Mouse (Mus musculus): ENCODE measurements around the gene Nrxn1. TPM values are rescaled to one million over a fixed set of nuclear protein-coding genes. Genes with fewer than 3 reads are reported as not detected.

Nrxn1 gene
- polyA plus RNA-seq, 1 experiment from 2014 or later, result 1.9 TPM

DNA sequence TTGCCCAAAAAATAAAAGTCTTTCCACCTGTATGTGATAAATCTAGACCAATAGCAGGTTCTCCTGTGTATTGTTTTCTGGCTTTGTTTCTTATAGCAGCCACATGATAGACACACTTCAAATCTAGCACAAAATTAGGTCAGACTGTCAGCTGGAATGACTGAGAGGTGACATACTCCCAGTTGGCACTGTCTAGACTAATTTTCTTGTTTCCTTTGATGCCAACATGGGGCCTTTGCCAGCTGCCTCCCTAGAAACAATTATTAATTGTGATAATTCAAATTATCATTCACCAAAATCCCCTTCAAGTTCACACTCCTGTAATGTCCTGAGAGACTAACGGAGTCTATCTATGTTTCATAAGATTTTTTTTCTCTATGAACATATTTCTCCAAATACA is 673.3 kb downstream of the Nrxn1 start:
- 87% methylated on average over 1 of the region's 1 CpGs for WGBS

DNA sequence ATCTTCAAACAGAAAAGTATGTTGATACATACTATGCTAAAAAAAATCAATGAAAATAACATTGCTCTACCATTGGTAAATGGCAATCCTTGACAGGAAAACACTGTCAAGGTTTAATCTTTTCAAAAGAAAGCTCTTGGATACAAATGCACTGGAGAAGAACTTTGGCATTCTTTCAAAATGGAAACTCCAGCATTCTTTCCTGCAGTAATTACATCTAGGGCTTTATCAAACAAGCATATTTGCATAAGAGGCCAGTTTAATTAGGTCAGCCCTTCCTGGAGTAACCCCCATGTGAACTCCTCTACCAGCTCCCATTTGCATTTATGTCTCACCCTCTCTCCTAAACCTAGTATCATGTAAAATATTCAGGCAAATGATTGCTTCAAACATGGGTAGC is 696.5 kb downstream of the Nrxn1 start:
- Histone ChIP-seq H3K9ac (ENCODE audit: low read length) (no peak overlapping the region), H3K27ac (replicated peaks) (no peak overlapping the region), H3K9me3 (ENCODE audit: control insufficient read depth, low read length) (no peaks in the 10 kb centered on the region), H3K36me3 (ENCODE audit: control insufficient read depth, insufficient read depth, low read length) (no peaks in the 10 kb centered on the region), H3K27me3 (ENCODE audit: control insufficient read depth, insufficient read depth, low read length) (no peaks in the 10 kb centered on the region), H3K4me1 (replicated peaks; ENCODE audit: control insufficient read depth, insufficient read depth) (no peaks in the 10 kb centered on the region), H3K4me3 (ENCODE audit: low read depth, low read length) (no peak overlapping the region), H3K4me2 (replicated peaks; ENCODE audit: low read depth) (no peak overlapping the region)
- no peak for TF ChIP-seq CTCF (IDR thresholded peaks at IDR 0.05; ENCODE audit: low read depth)
- TF ChIP-seq EP300 (optimal IDR thresholded peaks at IDR 0.05), result no peak
- ATAC-seq (ENCODE audit: low FRiP score, low TSS enrichment) (no peak), DNase-seq (ENCODE audit: low spot score) (no peak)

More for the DNA sequence above, 673.3 kb downstream of the Nrxn1 start:
- ATAC-seq (ENCODE audit: low FRiP score, low TSS enrichment), result no peak
- H3K27me3 ChIP-seq (ENCODE audit: control insufficient read depth, insufficient read depth, low read length), result no peaks in the 10 kb centered on the region
- no peak overlapping the region for H3K4me2 ChIP-seq (replicated peaks; ENCODE audit: low read depth)
- no peaks in the 10 kb centered on the region for H3K36me3 ChIP-seq (ENCODE audit: control insufficient read depth, insufficient read depth, low read length)
- no peak overlapping the region for H3K4me3 ChIP-seq (ENCODE audit: low read depth, low read length)
- H3K4me1 ChIP-seq (replicated peaks; ENCODE audit: control insufficient read depth, insufficient read depth), result no peaks in the 10 kb centered on the region
- H3K9ac ChIP-seq (ENCODE audit: low read length), result no peak overlapping the region
- no peak for TF ChIP-seq EP300 (optimal IDR thresholded peaks at IDR 0.05)
- TF ChIP-seq CTCF (IDR thresholded peaks at IDR 0.05; ENCODE audit: low read depth), result no peak
- DNase-seq (ENCODE audit: low spot score), result no peak
- H3K9me3 ChIP-seq (ENCODE audit: control insufficient read depth, low read length), result no peaks in the 10 kb centered on the region
- no peak overlapping the region for H3K27ac ChIP-seq (replicated peaks)

DNA sequence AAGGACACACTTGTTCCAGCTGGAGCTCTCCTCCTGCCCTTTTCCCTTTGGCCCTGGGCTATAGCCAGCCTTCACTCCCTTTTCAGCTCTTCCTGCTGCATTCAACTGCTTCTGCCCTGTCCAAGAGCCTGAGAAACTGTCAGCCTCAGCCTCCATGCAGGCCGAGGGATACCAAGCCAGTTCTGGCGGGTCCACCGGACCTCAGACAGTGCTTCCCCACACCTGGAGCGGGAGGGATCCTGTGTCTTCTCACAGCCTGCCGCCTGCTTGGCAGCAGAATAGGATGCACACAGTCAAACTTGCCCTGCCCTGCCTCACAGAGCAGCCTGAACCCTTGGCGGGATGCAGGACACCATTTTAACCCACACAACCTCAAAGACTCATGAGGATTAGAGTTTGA is 698.3 kb downstream of the Nrxn1 start:
- H3K9ac ChIP-seq (ENCODE audit: low read length), result no peak overlapping the region
- ATAC-seq (ENCODE audit: low FRiP score, low TSS enrichment) (no peak), DNase-seq (ENCODE audit: low spot score) (no peak)
- H3K27ac ChIP-seq (replicated peaks), result no peak overlapping the region
- no peak overlapping the region for H3K4me2 ChIP-seq (replicated peaks; ENCODE audit: low read depth)
- no peak for TF ChIP-seq EP300 (optimal IDR thresholded peaks at IDR 0.05)
- TF ChIP-seq CTCF (IDR thresholded peaks at IDR 0.05; ENCODE audit: low read depth), result no peak
- no peaks in the 10 kb centered on the region for H3K4me1 ChIP-seq (replicated peaks; ENCODE audit: control insufficient read depth, insufficient read depth)
- no peaks in the 10 kb centered on the region for H3K36me3 ChIP-seq (ENCODE audit: control insufficient read depth, insufficient read depth, low read length)
- WGBS, result 91% methylated on average over 6 of the region's 6 CpGs
- no peak overlapping the region for H3K4me3 ChIP-seq (ENCODE audit: low read depth, low read length)
- H3K9me3 ChIP-seq (ENCODE audit: control insufficient read depth, low read length), result no peaks in the 10 kb centered on the region
- H3K27me3 ChIP-seq (ENCODE audit: control insufficient read depth, insufficient read depth, low read length), result no peaks in the 10 kb centered on the region

DNA sequence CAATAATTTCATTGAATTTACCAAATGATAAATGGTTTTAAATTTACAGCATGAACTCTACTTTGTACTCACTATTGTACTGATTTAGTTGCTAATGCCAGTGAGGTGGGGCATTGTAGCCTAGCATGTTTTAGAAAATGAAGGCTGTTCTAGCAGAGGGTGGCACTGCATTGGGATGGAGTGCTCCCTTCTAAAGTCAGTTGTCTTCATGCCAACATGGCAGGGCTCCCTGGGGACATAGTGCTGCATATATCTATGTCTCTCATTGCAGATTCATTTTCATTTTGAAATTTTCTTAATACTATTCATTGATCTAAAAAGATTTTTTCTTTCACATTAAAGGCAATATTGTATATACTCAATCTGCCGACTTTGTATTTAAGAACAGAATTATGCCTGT is 700.1 kb downstream of the Nrxn1 start:
- H3K4me1 ChIP-seq (replicated peaks; ENCODE audit: control insufficient read depth, insufficient read depth), result no peaks in the 10 kb centered on the region
- H3K4me3 ChIP-seq (ENCODE audit: low read depth, low read length), result no peak overlapping the region
- 88% methylated on average over 1 of the region's 1 CpGs for WGBS
- TF ChIP-seq CTCF (IDR thresholded peaks at IDR 0.05; ENCODE audit: low read depth) (no peak), EP300 (optimal IDR thresholded peaks at IDR 0.05) (no peak)
- DNase-seq (ENCODE audit: low spot score), result no peak
- H3K9ac ChIP-seq (ENCODE audit: low read length), result no peak overlapping the region
- no peak overlapping the region for H3K27ac ChIP-seq (replicated peaks)
- no peak for ATAC-seq (ENCODE audit: low FRiP score, low TSS enrichment)
- no peaks in the 10 kb centered on the region for H3K27me3 ChIP-seq (ENCODE audit: control insufficient read depth, insufficient read depth, low read length)
- no peaks in the 10 kb centered on the region for H3K9me3 ChIP-seq (ENCODE audit: control insufficient read depth, low read length)
- no peak overlapping the region for H3K4me2 ChIP-seq (replicated peaks; ENCODE audit: low read depth)
- no peaks in the 10 kb centered on the region for H3K36me3 ChIP-seq (ENCODE audit: control insufficient read depth, insufficient read depth, low read length)

DNA sequence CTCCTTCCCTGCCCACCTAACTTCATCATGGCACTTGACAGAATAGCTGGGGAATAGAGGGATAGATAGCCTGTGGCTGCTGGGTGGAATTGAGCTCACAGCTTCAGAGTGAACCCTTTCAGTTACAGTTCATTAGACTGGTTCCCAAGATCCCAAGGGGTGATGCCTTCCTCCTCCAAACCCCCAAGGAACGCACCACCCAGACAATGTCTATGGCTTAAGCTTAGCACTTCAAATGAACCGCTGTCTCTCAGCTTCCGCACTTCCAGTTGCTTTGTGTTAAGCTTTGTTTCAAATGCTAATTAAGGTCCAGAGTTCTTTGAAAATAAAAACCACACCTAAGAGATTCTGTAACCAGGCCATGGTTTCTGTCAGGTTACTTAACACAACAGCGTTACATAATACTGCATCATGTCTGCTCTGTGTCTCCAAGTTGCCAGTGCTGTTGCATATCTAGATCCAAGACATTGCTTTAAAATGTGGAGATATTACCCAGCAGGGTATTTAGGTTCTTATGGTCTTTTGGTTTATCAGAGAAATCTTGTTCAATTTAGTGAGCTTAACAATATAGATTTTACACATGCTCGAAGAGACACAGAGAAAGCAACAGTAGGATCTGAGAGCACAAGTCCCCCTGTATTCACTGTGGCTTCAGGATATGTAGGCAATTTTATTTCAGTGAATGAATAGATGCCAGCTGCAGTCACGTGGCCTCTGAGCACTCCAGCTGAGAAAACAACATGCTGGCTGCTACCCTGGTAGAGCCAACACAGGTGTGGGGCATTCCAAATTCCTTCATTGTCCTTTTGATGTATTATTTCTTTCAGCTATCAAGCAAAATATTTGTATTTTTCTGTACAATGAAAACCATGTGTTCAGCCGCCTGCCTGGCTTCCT is 702.3 kb downstream of the Nrxn1 start:
- H3K36me3 ChIP-seq (ENCODE audit: control insufficient read depth, insufficient read depth, low read length), result no peaks in the 10 kb centered on the region
- no peaks in the 10 kb centered on the region for H3K9me3 ChIP-seq (ENCODE audit: control insufficient read depth, low read length)
- H3K4me3 ChIP-seq (ENCODE audit: low read depth, low read length), result no peak overlapping the region
- no peaks in the 10 kb centered on the region for H3K4me1 ChIP-seq (replicated peaks; ENCODE audit: control insufficient read depth, insufficient read depth)
- DNase-seq (ENCODE audit: low spot score) (no peak), ATAC-seq (ENCODE audit: low FRiP score, low TSS enrichment) (no peak)
- no peak overlapping the region for H3K27ac ChIP-seq (replicated peaks)
- no peaks in the 10 kb centered on the region for H3K27me3 ChIP-seq (ENCODE audit: control insufficient read depth, insufficient read depth, low read length)
- H3K4me2 ChIP-seq (replicated peaks; ENCODE audit: low read depth), result no peak overlapping the region
- no peak for TF ChIP-seq EP300 (optimal IDR thresholded peaks at IDR 0.05)
- WGBS, result 46% methylated on average over 7 of the region's 7 CpGs
- H3K9ac ChIP-seq (ENCODE audit: low read length), result no peak overlapping the region

DNA sequence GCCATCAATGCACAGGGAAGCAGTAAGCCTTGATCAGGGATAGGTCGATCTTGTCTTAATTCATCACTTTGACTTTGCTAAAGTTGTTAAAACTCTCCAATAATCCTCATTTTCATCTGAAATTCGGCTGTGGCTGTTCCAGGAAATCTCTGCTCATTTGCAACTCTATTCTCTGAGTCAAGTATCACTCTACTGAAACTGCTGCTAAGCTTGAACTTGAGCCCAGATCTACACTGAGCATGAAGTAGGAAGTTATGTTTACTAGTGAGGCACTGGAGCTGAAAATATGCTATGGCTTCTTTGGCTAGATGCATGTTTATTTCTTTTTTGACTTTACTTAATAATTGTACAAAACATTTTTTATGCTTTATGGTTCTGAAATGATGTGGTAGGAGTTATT is 708.0 kb downstream of the Nrxn1 start:
- ATAC-seq (ENCODE audit: low FRiP score, low TSS enrichment) (no peak), DNase-seq (ENCODE audit: low spot score) (no peak)
- no peak overlapping the region for H3K4me3 ChIP-seq (ENCODE audit: low read depth, low read length)
- no peak overlapping the region for H3K4me2 ChIP-seq (replicated peaks; ENCODE audit: low read depth)
- no peak for TF ChIP-seq CTCF (IDR thresholded peaks at IDR 0.05; ENCODE audit: low read depth)
- 51% methylated on average over 2 of the region's 2 CpGs for WGBS
- no peaks in the 10 kb centered on the region for H3K4me1 ChIP-seq (replicated peaks; ENCODE audit: control insufficient read depth, insufficient read depth)
- H3K9ac ChIP-seq (ENCODE audit: low read length), result no peak overlapping the region
- no peaks in the 10 kb centered on the region for H3K36me3 ChIP-seq (ENCODE audit: control insufficient read depth, insufficient read depth, low read length)
- H3K27ac ChIP-seq (replicated peaks), result no peak overlapping the region
- no peaks in the 10 kb centered on the region for H3K9me3 ChIP-seq (ENCODE audit: control insufficient read depth, low read length)
- H3K27me3 ChIP-seq (ENCODE audit: control insufficient read depth, insufficient read depth, low read length), result no peaks in the 10 kb centered on the region
